ENCODE assay signal across 18 mouse cellular contexts in genomic region chr15:25278317-25279156, GRCm38 (mm10).
A peak's percentile ranks its signal among the peaks of the same experiment; 100 is the strongest.
DNase-seq lines count a peak whose midpoint lies in the region; ATAC-seq lines count a peak whose summit lies in the region.
"Had no signal": no experiment of that assay in that cellular context is flagged by ENCODE, and none has a peak within 500 bp of the region (broad histone marks: within the 10 kb centered on the region; RNA-seq: fewer than 3 reads in every experiment).

No protein-coding gene starts in this region.

- H3K4me3 ChIP-seq in forebrain, embryonic 12.5 days (replicated peaks), result no peak overlapping the region
- H3K4me3 ChIP-seq in hindbrain, embryonic 14.5 days (replicated peaks; ENCODE audit: low read length), result no peak overlapping the region
- H3K4me3 ChIP-seq in midbrain, embryonic 16.5 days (ENCODE audit: low read depth, low read length), result no peak overlapping the region
- H3K4me3 ChIP-seq: embryonic facial prominence, embryonic 12.5 days; gastrocnemius, adult 2 months; megakaryocyte, embryonic 14.5 days had no signal

- peak overlapping the region; percentile 81 for H3K27ac ChIP-seq in forebrain, embryonic 12.5 days
- no peak overlapping the region for H3K27ac ChIP-seq in hindbrain, embryonic 14.5 days
- peak overlapping the region; percentile 47; the same call in 1 of the 2 replicates for H3K27ac ChIP-seq in midbrain, embryonic 16.5 days (ENCODE audit: low read length)
- H3K27ac ChIP-seq: embryonic facial prominence, embryonic 12.5 days; gastrocnemius, adult 2 months had no signal

- no peak overlapping the region for H3K9ac ChIP-seq in forebrain, embryonic 12.5 days
- no peak overlapping the region for H3K9ac ChIP-seq in hindbrain, embryonic 14.5 days
- H3K9ac ChIP-seq in midbrain, embryonic 16.5 days (ENCODE audit: low read depth, low read length), result no peak overlapping the region
- H3K9ac ChIP-seq: embryonic facial prominence, embryonic 12.5 days; liver, postnatal 0 days had no signal

- H3K4me1 ChIP-seq in forebrain, embryonic 12.5 days, result peaks cover 12% of the 10 kb centered on the region
- 0 out of 2 replicates have a peak, but pooled peaks cover 7% of the 10 kb centered on the region for H3K4me1 ChIP-seq in hindbrain, embryonic 14.5 days (replicated peaks; ENCODE audit: control insufficient read depth, insufficient read depth, low read length)
- H3K4me1 ChIP-seq in midbrain, embryonic 16.5 days (ENCODE audit: control insufficient read depth, insufficient read depth, low read length), result peaks cover 10% of the 10 kb centered on the region; the same call in 1 of the 2 replicates
- H3K4me1 ChIP-seq: embryonic facial prominence, embryonic 12.5 days had no signal

- DNase-seq in frontal cortex, postnatal 10 days (ENCODE audit: low spot score in 2 of 2), result no peak
- peak; percentile 39 for DNase-seq in hindbrain, embryonic 14.5 days (ENCODE audit: low spot score)
- no peak for DNase-seq in gastrocnemius, postnatal 10 days
- DNase-seq in urinary bladder, postnatal 36 days (ENCODE audit: low spot score in 2 of 2), result no peak
- DNase-seq in urinary bladder, adult 2 months (ENCODE audit: low spot score), result no peak
- DNase-seq: cerebellum, adult 2 months; gastrocnemius, adult 2 months; liver; liver, postnatal 0 days; lung, postnatal 14 days; thymus, postnatal 4 days had no signal

- H3K9me3 ChIP-seq in forebrain, embryonic 12.5 days, result no peaks in the 10 kb centered on the region
- no peaks in the 10 kb centered on the region for H3K9me3 ChIP-seq in hindbrain, embryonic 14.5 days (ENCODE audit: control insufficient read depth, low read length)
- H3K9me3 ChIP-seq in midbrain, embryonic 16.5 days (replicated peaks; ENCODE audit: control insufficient read depth, low read length, poor library complexity, severe bottlenecking), result no peaks in the 10 kb centered on the region
- H3K9me3 ChIP-seq: embryonic facial prominence, embryonic 12.5 days; megakaryocyte, embryonic 14.5 days had no signal

- 37% methylated on average over 6 of the region's 6 CpGs for WGBS in forebrain, embryonic 12.5 days
- 40% methylated on average over 6 of the region's 6 CpGs for WGBS in hindbrain, embryonic 14.5 days
- WGBS in midbrain, embryonic 16.5 days, result 32% methylated on average over 6 of the region's 6 CpGs

- peak; percentile 52 for ATAC-seq in frontal cortex, adult (ENCODE audit: low TSS enrichment)
- ATAC-seq in forebrain, embryonic 12.5 days (ENCODE audit: low FRiP score), result peak; percentile 94
- ATAC-seq in hindbrain, embryonic 14.5 days (ENCODE audit: low FRiP score), result peak; percentile 92
- peak; percentile 94 for ATAC-seq in midbrain, embryonic 16.5 days
- ATAC-seq: CD4-positive, CD25-positive, alpha-beta regulatory T cell, adult 4 months; liver, postnatal 0 days had no signal

- H3K36me3 ChIP-seq in forebrain, embryonic 12.5 days (replicated peaks), result no peaks in the 10 kb centered on the region
- H3K36me3 ChIP-seq in hindbrain, embryonic 14.5 days (replicated peaks; ENCODE audit: control insufficient read depth, insufficient read depth), result no peaks in the 10 kb centered on the region
- no peaks in the 10 kb centered on the region for H3K36me3 ChIP-seq in midbrain, embryonic 16.5 days (ENCODE audit: control insufficient read depth, insufficient read depth, low read length)
- H3K36me3 ChIP-seq: embryonic facial prominence, embryonic 12.5 days; G1E had no signal

- H3K27me3 ChIP-seq in forebrain, embryonic 12.5 days, result peaks cover 9% of the 10 kb centered on the region
- H3K27me3 ChIP-seq in hindbrain, embryonic 14.5 days (ENCODE audit: control insufficient read depth, insufficient read depth, low read length), result no peaks in the 10 kb centered on the region
- no peaks in the 10 kb centered on the region for H3K27me3 ChIP-seq in midbrain, embryonic 16.5 days (ENCODE audit: control insufficient read depth, insufficient read depth, low read depth, low read length)
- H3K27me3 ChIP-seq: embryonic facial prominence, embryonic 12.5 days; megakaryocyte, embryonic 14.5 days had no signal

- no peak overlapping the region for H3K4me2 ChIP-seq in forebrain, embryonic 12.5 days
- no peak overlapping the region for H3K4me2 ChIP-seq in hindbrain, embryonic 14.5 days (replicated peaks)
- H3K4me2 ChIP-seq in midbrain, embryonic 16.5 days (ENCODE audit: low read length), result no peak overlapping the region
- H3K4me2 ChIP-seq: embryonic facial prominence, embryonic 12.5 days had no signal
